Mouse (Mus musculus): ENCODE results near the gene Pyy. TPM values are rescaled to one million over a fixed set of nuclear protein-coding genes. Genes with fewer than 3 reads are reported as not detected.

Gene Pyy
- total RNA-seq, 2 experiments from 2014 or later, result not detected

GRCm38 (mm10) chr11:102101219-102101618 lies 6.4 kb downstream of the Pyy start, which contains the start of gene Ppy:
Ppy (minus strand) TSS chr11:102101319.
- intact Hi-C loops (cut with DNase I), result no loop called here

GRCm38 (mm10) chr11:102096887-102097391 lies 10.7 kb downstream of the Pyy start:
- intact Hi-C loops (cut with DNase I), result loop anchor here (5.0 kb wide), 1 partner anchor 35 kb away; no protein-coding TSS in a partner anchor
- peak in 1 of 2 experiments; percentile 88 for DNase-seq (ENCODE audit: extremely low spot score in 1 of 2, low spot score in 2 of 2)

More at GRCm38 (mm10) chr11:102101219-102101618, 6.4 kb downstream of the Pyy start, which contains the start of gene Ppy:
- no peak for DNase-seq (ENCODE audit: extremely low spot score in 1 of 2, low spot score in 2 of 2)

GRCm38 (mm10) chr11:102096446-102096845 lies 11.2 kb downstream of the Pyy start:
- DNase-seq (ENCODE audit: extremely low spot score in 1 of 2, low spot score in 2 of 2), result no peak
- intact Hi-C loops (cut with DNase I), result loop anchor here (5.0 kb wide), 1 partner anchor 34 kb away; no protein-coding TSS in a partner anchor

GRCm38 (mm10) chr11:102095676-102096075 lies 12.0 kb downstream of the Pyy start:
- DNase-seq (ENCODE audit: extremely low spot score in 1 of 2, low spot score in 2 of 2), result no peak
- intact Hi-C loops (cut with DNase I), result loop anchor here (5.0 kb wide), 1 partner anchor 33 kb away; no protein-coding TSS in a partner anchor

GRCm38 (mm10) chr11:102089088-102089808 lies 18.4 kb downstream of the Pyy start:
- intact Hi-C loops (cut with DNase I), result no loop called here
- DNase-seq (ENCODE audit: extremely low spot score in 1 of 2, low spot score in 2 of 2), result peak; percentile 62 to 71

- intact Hi-C loops (cut with DNase I), result no loop called here
- peak; percentile 60 to 83 for DNase-seq (ENCODE audit: extremely low spot score in 1 of 2, low spot score in 2 of 2)
These were observed 19.4 kb downstream of the Pyy start, which contains the start of gene Mpp2 for GRCm38 (mm10) chr11:102087931-102088898. Mpp2 (minus strand) TSS chr11:102088515.

- peak; percentile 82 to 89 for DNase-seq (ENCODE audit: extremely low spot score in 1 of 2, low spot score in 2 of 2)
- intact Hi-C loops (cut with DNase I), result no loop called here
These were observed 20.4 kb downstream of the Pyy start for GRCm38 (mm10) chr11:102087081-102087751.

GRCm38 (mm10) chr11:102086331-102086730 lies 21.3 kb downstream of the Pyy start:
- DNase-seq (ENCODE audit: extremely low spot score in 1 of 2, low spot score in 2 of 2), result peak; percentile 80 to 84
- intact Hi-C loops (cut with DNase I), result no loop called here

- no peak for DNase-seq (ENCODE audit: extremely low spot score in 1 of 2, low spot score in 2 of 2)
- intact Hi-C loops (cut with DNase I), result no loop called here
These were observed 23.5 kb downstream of the Pyy start for GRCm38 (mm10) chr11:102084159-102084558.

GRCm38 (mm10) chr11:102083193-102083592 lies 24.4 kb downstream of the Pyy start:
- DNase-seq (ENCODE audit: extremely low spot score in 1 of 2, low spot score in 2 of 2), result no peak
- intact Hi-C loops (cut with DNase I), result no loop called here

GRCm38 (mm10) chr11:102082322-102082721 lies 25.3 kb downstream of the Pyy start:
- intact Hi-C loops (cut with DNase I), result no loop called here
- peak; percentile 80 to 89 for DNase-seq (ENCODE audit: extremely low spot score in 1 of 2, low spot score in 2 of 2)

GRCm38 (mm10) chr11:102073722-102074121 lies 33.9 kb downstream of the Pyy start:
- DNase-seq (ENCODE audit: extremely low spot score in 1 of 2, low spot score in 2 of 2), result no peak
- intact Hi-C loops (cut with DNase I), result no loop called here

GRCm38 (mm10) chr11:102072729-102073128 lies 34.9 kb downstream of the Pyy start:
- intact Hi-C loops (cut with DNase I), result no loop called here

GRCm38 (mm10) chr11:102070426-102070825 lies 37.2 kb downstream of the Pyy start:
- DNase-seq (ENCODE audit: extremely low spot score in 1 of 2, low spot score in 2 of 2), result no peak
- intact Hi-C loops (cut with DNase I), result no loop called here

More at GRCm38 (mm10) chr11:102072729-102073128, 34.9 kb downstream of the Pyy start:
- no peak for DNase-seq (ENCODE audit: extremely low spot score in 1 of 2, low spot score in 2 of 2)

- DNase-seq (ENCODE audit: extremely low spot score in 1 of 2, low spot score in 2 of 2), result no peak
- intact Hi-C loops (cut with DNase I), result no loop called here
These were observed 38.0 kb downstream of the Pyy start for GRCm38 (mm10) chr11:102069633-102070032.

- intact Hi-C loops (cut with DNase I), result no loop called here
- DNase-seq (ENCODE audit: extremely low spot score in 1 of 2, low spot score in 2 of 2), result no peak
These were observed 38.7 kb downstream of the Pyy start for GRCm38 (mm10) chr11:102068969-102069368.

- intact Hi-C loops (cut with DNase I), result loop anchor here (5.0 kb wide), 2 partner anchors 34 to 74 kb away; no protein-coding TSS in a partner anchor
- no peak for DNase-seq (ENCODE audit: extremely low spot score in 1 of 2, low spot score in 2 of 2)
These were observed 44.6 kb downstream of the Pyy start for GRCm38 (mm10) chr11:102063076-102063475.

GRCm38 (mm10) chr11:102061941-102062473 lies 45.6 kb downstream of the Pyy start:
- intact Hi-C loops (cut with DNase I), result loop anchor here (5.0 kb wide), 2 partner anchors 35 to 75 kb away; no protein-coding TSS in a partner anchor
- no peak for DNase-seq (ENCODE audit: extremely low spot score in 1 of 2, low spot score in 2 of 2)
